Mouse (Mus musculus) heart, embryonic 11.5 days (tissue): ENCODE data around the gene Cby3. TPM values are rescaled to one million over a fixed set of nuclear protein-coding genes. Genes with fewer than 3 reads are reported as not detected.

Experiments used
- ATAC-seq: fragments of 200-750 bp; cut with Nextera tagmentation; replicated peaks from 2 replicates; pipeline ENCODE4 v1.8.0; 2017; ENCODE audit warnings: moderate library complexity; ENCODE audit not compliant: insufficient number of reproducible peaks, low FRiP score, low TSS enrichment
- H3K27ac ChIP-seq: fragments of 300-500 bp; sonication (generic); 2 replicates; pipeline ENCODE4 v1.5.1; 2014; ENCODE audit warnings: mild to moderate bottlenecking, low read depth, low read length
- H3K27me3 ChIP-seq: fragments of 300-500 bp; sonication (generic); 2 replicates; pipeline ENCODE4 v1.6.1; 2014; ENCODE audit warnings: mild to moderate bottlenecking, low read length, mixed read lengths; ENCODE audit not compliant: control insufficient read depth, insufficient read depth
- H3K36me3 ChIP-seq: fragments of 300-500 bp; sonication (generic); 2 replicates; pipeline ENCODE4 v1.6.1; 2014; ENCODE audit warnings: mild to moderate bottlenecking, low read length, moderate library complexity, mixed read lengths; ENCODE audit not compliant: control insufficient read depth, insufficient read depth
- H3K4me1 ChIP-seq: fragments of 300-500 bp; sonication (generic); 2 replicates; pipeline ENCODE4 v1.6.1; 2014; ENCODE audit warnings: low read length; ENCODE audit not compliant: control insufficient read depth, insufficient read depth
- H3K4me2 ChIP-seq: fragments of 300-500 bp; sonication (generic); 2 replicates; pipeline ENCODE4 v1.6.1; 2014; ENCODE audit warnings: mild to moderate bottlenecking, moderate library complexity
- H3K4me3 ChIP-seq: fragments of 300-500 bp; sonication (generic); 2 replicates; pipeline ENCODE4 v1.5.1; 2014; ENCODE audit warnings: low read depth, low read length
- H3K9ac ChIP-seq: fragments of 300-500 bp; sonication (generic); 2 replicates; pipeline ENCODE4 v1.6.1; 2014; ENCODE audit warnings: mild to moderate bottlenecking, low read depth, low read length, moderate library complexity
- H3K9me3 ChIP-seq: fragments of 300-500 bp; sonication (generic); replicated peaks from 2 replicates; pipeline ENCODE4 v1.6.1; 2016; ENCODE audit warnings: low read length; ENCODE audit not compliant: control insufficient read depth
- WGBS: fragments of 180-500 bp; shearing (Covaris S2); extraction: QIAGEN DNeasy Blood & Tissue Kit; methylation state at CpG from one replicate; pipeline ENCODE4 v1.1.7; 2014; ENCODE audit not compliant: insufficient replicate concordance; 5-methylcytosine and 5-hydroxymethylcytosine counted together
- polyA plus RNA-seq: library from polyadenylated mRNA; unstranded; fragments of >200 nt; fragmentation: Nextera tagmentation; extraction: Ambion mirVana; gene quantifications from 2 replicates; pipeline ENCODE4 v1.2.1, GENCODE M21; 2014

The Cby3 gene
- polyA plus RNA-seq, 1 experiment from 2014 or later, result not detected

DNA sequence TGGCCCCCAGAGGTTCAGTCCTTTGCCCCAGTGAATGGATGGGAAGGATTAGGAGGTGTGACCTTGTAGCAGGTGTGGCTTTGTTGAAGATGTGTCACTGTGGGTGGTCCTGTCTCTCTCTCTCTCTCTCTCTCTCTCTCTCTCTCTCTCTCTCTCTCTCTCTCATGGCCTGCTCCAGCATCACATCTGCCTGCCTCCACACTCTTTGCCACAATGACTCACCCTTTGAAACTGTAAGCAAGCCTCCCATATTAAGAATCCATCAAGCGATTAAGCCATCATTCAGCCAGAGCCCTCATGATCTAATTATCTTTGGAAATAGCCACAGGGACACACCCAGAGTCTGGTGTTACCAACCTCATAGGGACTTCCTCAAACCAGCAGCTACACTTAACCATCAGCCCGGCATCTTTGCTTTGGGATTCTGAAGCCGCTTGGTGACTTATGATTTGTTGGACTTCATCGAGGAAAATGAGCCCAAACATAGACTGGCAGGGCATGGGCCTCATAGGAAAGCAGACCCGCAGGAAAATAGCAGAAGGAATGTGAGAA, 15.2 kb downstream of the Cby3 start:
- WGBS, result 84% methylated on average over 5 of the region's 5 CpGs
- H3K9ac ChIP-seq, result no peak overlapping the region
- no peaks in the 10 kb centered on the region for H3K36me3 ChIP-seq
- H3K9me3 ChIP-seq, result no peaks in the 10 kb centered on the region
- H3K4me3 ChIP-seq, result no peak overlapping the region
- peaks cover 3% of the 10 kb centered on the region; the same call in 1 of the 2 replicates for H3K27me3 ChIP-seq
- no peaks in the 10 kb centered on the region for H3K4me1 ChIP-seq
- no peak overlapping the region for H3K4me2 ChIP-seq
- H3K27ac ChIP-seq, result no peak overlapping the region
- ATAC-seq, result no peak

DNA sequence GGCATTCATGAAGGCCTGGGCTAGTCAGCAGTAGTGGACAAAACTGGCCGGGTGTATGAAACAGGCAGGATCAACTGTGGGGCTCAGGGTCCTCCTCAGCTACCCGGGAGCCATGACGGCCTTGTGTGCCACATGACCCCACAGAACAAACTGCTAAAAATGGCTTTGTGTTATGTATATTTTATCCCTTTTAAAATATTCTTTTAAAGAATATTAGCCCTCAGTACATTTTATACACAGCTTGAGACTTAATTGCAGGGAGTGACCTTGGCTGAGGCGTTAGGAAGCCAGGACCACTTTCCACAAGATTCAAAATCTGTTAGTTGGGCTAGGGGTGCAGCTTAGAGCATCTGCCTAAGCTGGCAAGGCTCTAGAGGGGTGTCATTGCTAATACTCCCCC, 16.7 kb downstream of the Cby3 start:
- WGBS, result 62% methylated on average over 4 of the region's 4 CpGs
- Histone ChIP-seq H3K4me2 (peak overlapping the region; percentile 60), H3K9ac (peak overlapping the region; percentile 63; the same call in 1 of the 2 replicates), H3K27me3 (no peaks in the 10 kb centered on the region), H3K4me1 (no peaks in the 10 kb centered on the region; the same call in 1 of the 2 replicates), H3K27ac (no peak overlapping the region), H3K4me3 (peak overlapping the region; percentile 28; the same call in 1 of the 2 replicates), H3K36me3 (no peaks in the 10 kb centered on the region), H3K9me3 (no peaks in the 10 kb centered on the region)
- ATAC-seq, result no peak

DNA sequence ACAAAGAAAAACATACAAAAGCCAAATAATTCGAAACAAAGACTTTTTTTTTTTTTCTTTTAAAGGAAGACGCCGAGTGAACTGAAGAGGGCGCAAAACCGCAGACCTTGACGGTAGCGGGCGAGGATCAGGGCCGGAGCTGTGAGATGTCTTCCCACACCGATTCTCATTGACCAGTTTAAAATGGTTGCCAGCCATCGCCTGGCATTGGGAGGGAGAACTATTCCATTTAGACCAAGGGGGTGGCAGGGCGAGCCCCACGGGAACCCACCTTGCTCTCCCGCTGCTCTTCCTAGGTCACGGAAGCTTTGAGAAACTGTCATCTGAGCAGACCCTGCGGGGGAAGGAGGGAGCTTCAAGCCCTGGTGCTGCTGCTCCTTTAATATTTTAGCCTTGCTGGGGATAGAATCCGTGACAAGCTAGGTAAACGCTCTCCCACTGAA, 17.2 kb downstream of the Cby3 start:
- Histone ChIP-seq H3K4me2 (peak overlapping the region; percentile 60), H3K9ac (peak overlapping the region; percentile 63), H3K4me1 (peaks cover 4% of the 10 kb centered on the region), H3K27me3 (no peaks in the 10 kb centered on the region), H3K4me3 (peak overlapping the region; percentile 28), H3K27ac (no peak overlapping the region), H3K9me3 (no peaks in the 10 kb centered on the region), H3K36me3 (no peaks in the 10 kb centered on the region)
- WGBS, result 1% methylated on average over 18 of the region's 18 CpGs
- no peak for ATAC-seq

DNA sequence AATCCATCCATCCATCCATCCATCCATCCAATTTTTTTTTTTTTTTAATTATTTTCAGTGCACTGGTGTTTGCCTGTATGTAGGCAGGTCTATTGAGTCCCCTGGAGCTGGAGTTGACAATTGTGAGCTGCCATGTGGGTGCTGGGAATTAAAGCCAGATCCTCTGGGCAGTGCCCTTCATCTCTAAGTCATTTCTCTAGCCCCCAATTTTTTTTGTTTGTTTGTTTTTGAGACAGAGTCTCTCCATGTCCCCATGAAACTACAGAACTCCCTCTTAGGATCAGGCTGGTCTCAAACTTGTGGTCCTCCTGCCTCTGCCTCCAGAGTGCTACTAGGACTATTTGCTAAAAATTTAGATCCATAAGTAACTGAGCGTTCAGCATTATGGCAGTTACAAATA, 17.6 kb downstream of the Cby3 start:
- ATAC-seq, result no peak
- peak overlapping the region; percentile 60 for H3K4me2 ChIP-seq
- WGBS, result 94% methylated on average over 1 of the region's 1 CpGs
- no peaks in the 10 kb centered on the region for H3K9me3 ChIP-seq
- no peak overlapping the region for H3K27ac ChIP-seq
- H3K4me3 ChIP-seq, result no peak overlapping the region
- H3K36me3 ChIP-seq, result no peaks in the 10 kb centered on the region
- peaks cover 5% of the 10 kb centered on the region for H3K4me1 ChIP-seq
- H3K27me3 ChIP-seq, result no peaks in the 10 kb centered on the region
- H3K9ac ChIP-seq, result peak overlapping the region; percentile 63

DNA sequence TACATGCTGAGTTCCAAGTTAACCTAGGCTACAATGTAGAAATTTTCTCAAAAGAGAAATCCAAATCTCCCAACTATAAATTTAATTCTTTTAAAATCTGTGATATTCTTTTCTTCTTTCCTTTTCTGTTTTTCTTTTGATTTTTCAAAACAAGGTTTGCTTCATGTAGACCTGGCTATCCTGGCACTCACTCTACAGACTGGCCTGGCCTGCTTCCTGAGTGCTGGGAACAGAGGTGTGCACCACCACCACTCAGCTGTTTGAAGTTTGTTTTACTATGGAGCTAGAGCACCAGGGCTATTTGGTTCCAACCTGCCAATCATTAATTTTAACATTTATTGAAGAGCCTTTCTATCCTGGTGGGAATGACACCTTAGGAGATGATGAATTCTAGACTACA, 18.8 kb downstream of the Cby3 start:
- no peaks in the 10 kb centered on the region for H3K27me3 ChIP-seq
- no peak overlapping the region for H3K4me2 ChIP-seq
- H3K9me3 ChIP-seq, result no peaks in the 10 kb centered on the region
- H3K4me1 ChIP-seq, result peaks cover 5% of the 10 kb centered on the region
- H3K4me3 ChIP-seq, result no peak overlapping the region
- ATAC-seq, result no peak
- H3K36me3 ChIP-seq, result no peaks in the 10 kb centered on the region
- H3K9ac ChIP-seq, result no peak overlapping the region
- no peak overlapping the region for H3K27ac ChIP-seq

DNA sequence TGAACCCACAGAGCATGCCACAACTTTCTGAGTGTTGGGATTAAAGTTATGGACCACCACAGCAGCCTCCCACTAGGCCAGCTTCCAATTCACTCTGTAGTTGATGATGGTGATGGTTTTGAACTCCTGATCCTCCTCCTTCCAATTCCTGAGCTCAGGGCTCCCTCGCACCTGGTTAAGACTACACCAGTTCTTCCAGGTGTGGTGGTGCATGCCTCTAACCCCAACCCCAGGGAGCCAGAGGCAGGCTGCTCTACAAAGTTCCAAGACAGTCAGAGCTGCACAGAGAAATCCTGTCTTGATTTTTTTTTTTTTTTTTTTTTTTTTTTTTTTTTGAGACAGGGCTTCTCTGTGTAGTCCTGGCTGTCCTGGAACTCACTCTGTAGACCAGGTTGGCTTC, 19.4 kb downstream of the Cby3 start:
- 89% methylated on average over 1 of the region's 1 CpGs for WGBS
- ATAC-seq, result no peak
- no peak overlapping the region for H3K9ac ChIP-seq

DNA sequence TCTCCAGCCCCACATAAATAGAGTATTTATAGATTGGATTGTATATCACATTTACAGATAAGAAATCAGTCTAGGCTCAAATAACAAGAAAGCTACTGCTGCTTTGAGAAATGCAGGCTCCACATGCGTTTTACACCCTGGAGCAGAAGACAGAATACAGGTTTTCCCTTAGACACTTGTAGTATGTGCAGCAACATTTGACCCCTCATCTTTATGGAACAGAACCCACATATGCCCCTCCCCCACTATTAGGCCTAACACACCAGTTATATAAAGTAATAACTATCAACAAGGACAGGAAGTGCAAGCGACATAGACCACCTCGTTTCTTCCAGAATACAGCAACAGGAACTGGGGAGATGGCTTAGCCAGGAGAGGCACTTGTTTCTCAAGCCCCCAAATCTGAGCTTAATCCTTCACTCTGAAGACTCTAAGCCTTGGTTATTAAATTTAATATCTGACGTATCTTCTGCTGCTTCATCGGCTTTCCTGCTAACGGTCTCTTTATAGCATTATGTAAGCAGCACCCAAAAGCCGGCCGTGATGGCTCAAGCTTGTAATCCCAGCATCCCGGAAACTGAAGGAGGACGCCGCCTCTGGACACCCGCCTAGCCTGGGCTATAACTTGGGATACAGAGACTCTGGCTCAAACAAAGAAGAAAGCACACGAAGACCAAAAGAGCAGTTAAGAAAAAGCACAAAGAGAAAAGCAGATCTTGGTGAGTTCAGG, 20.2 kb downstream of the Cby3 start:
- Histone ChIP-seq H3K9ac (no peak overlapping the region), H3K27me3 (no peaks in the 10 kb centered on the region), H3K4me1 (peaks cover 6% of the 10 kb centered on the region), H3K9me3 (no peaks in the 10 kb centered on the region), H3K36me3 (peaks cover 4% of the 10 kb centered on the region; the same call in 1 of the 2 replicates), H3K27ac (no peak overlapping the region), H3K4me2 (no peak overlapping the region), H3K4me3 (no peak overlapping the region)
- ATAC-seq, result no peak
- 88% methylated on average over 13 of the region's 13 CpGs for WGBS

More for the DNA sequence above, 19.4 kb downstream of the Cby3 start:
- no peak overlapping the region for H3K4me2 ChIP-seq
- no peaks in the 10 kb centered on the region for H3K27me3 ChIP-seq
- H3K27ac ChIP-seq, result no peak overlapping the region
- no peak overlapping the region for H3K4me3 ChIP-seq
- H3K4me1 ChIP-seq, result peaks cover 5% of the 10 kb centered on the region
- no peaks in the 10 kb centered on the region for H3K36me3 ChIP-seq
- H3K9me3 ChIP-seq, result no peaks in the 10 kb centered on the region

DNA sequence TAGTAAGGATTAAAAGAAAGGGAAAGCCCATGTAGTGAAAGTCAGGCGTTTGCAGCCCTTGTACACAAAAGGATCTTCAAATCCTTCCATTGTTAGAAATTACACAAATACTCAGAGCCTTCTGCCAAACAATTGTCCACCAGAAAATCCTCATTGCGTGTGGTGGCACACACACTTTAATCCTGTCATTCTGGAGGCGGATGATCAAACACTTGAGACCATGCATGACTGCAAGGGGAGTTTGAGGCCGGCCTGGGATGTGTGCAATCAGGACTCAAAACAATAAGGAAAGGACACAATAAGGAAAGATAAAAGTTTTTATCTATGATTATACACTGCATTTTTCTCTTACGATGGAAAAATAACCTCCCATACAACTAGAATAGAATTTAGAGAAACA, 21.2 kb downstream of the Cby3 start:
- WGBS, result 83% methylated on average over 5 of the region's 5 CpGs
- H3K4me3 ChIP-seq, result no peak overlapping the region
- H3K27ac ChIP-seq, result no peak overlapping the region
- no peaks in the 10 kb centered on the region for H3K27me3 ChIP-seq
- no peak overlapping the region for H3K4me2 ChIP-seq
- peaks cover 10% of the 10 kb centered on the region for H3K4me1 ChIP-seq
- H3K36me3 ChIP-seq, result peaks cover 9% of the 10 kb centered on the region; the same call in 1 of the 2 replicates
- ATAC-seq, result no peak
- H3K9me3 ChIP-seq, result no peaks in the 10 kb centered on the region
- H3K9ac ChIP-seq, result no peak overlapping the region
